Mouse (Mus musculus) myocyte (in vitro differentiated cells): Measurements from ENCODE around the gene Eci2.

Source experiments
- CEBPB ChIP-seq: IDR thresholded peaks from 2 replicates; pipeline ENCODE4 v1.6.1; 2011; ENCODE audit warnings: mild to moderate bottlenecking, moderate library complexity; ENCODE audit not compliant: poor library complexity, insufficient read depth, severe bottlenecking
- E2F4 ChIP-seq: IDR thresholded peaks from one replicate; pipeline ENCODE4 v1.6.1; 2011; ENCODE audit warnings: mild to moderate bottlenecking, control low read depth, moderate library complexity; ENCODE audit not compliant: insufficient read depth
- MAX ChIP-seq: IDR thresholded peaks from one replicate; pipeline ENCODE4 v1.6.1; 2011; ENCODE audit warnings: low read depth, mild to moderate bottlenecking, control low read depth
- MYOD1 ChIP-seq, 3 experiments: IDR thresholded peaks; one replicate each; pipeline ENCODE4 v1.6.1; 2011; ENCODE audit warnings: control low read depth in 2 of 3, low read depth in 2 of 3, mild to moderate bottlenecking in 2 of 3, moderate library complexity in 1 of 3; ENCODE audit not compliant: insufficient read length in 2 of 3, control insufficient read depth in 1 of 3
- POLR2A ChIP-seq: IDR thresholded peaks from one replicate; pipeline ENCODE4 v1.6.1; 2011; ENCODE audit warnings: low read depth, mild to moderate bottlenecking, control low read depth, moderate library complexity; ENCODE audit not compliant: insufficient read length
- POLR2AphosphoS2 ChIP-seq: IDR thresholded peaks from one replicate; pipeline ENCODE4 v1.6.1; 2011; ENCODE audit warnings: low read depth, control low read depth; ENCODE audit not compliant: insufficient read length
- SRF ChIP-seq: IDR thresholded peaks from one replicate; pipeline ENCODE4 v1.6.1; 2011; ENCODE audit warnings: low read depth; ENCODE audit not compliant: control insufficient read depth, insufficient read length
- TCF12 ChIP-seq: IDR thresholded peaks from one replicate; pipeline ENCODE4 v1.6.1; 2011; ENCODE audit warnings: mild to moderate bottlenecking, control low read depth; ENCODE audit not compliant: poor library complexity, insufficient read depth, severe bottlenecking

DNA sequence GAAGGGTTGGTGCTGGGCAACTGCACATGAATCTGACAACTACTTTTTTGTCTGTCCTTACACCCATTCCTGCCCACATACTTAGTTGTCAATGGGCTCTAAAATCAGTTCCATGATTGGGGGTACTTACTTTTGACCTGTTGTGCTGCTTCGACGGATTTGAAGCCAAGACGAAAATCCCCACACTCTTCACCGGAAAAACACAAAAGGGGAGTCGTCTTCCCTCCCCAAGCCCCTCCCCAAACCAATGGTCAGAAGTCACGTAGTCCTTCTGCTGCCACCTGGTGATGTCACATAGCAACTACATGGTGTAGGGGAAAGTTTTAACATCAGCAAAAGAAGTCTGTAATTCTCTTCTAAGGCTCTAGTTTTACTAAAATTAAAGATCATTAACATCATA is at the start of gene Eci2:
- TF ChIP-seq POLR2A = no peak
- no peak for TF ChIP-seq POLR2AphosphoS2
- no peak for TF ChIP-seq MAX
- TF ChIP-seq TCF12 = no peak
- no peak for TF ChIP-seq SRF
- TF ChIP-seq MYOD1 (IDR thresholded peaks at IDR 0.05; ENCODE audit: control insufficient read depth in 1 of 3, insufficient read length in 2 of 3, low read depth in 2 of 3) = no peak
- no peak for TF ChIP-seq E2F4
- TF ChIP-seq CEBPB = no peak
